Mouse (Mus musculus): ENCODE measurements around the gene Ifne.

The Ifne gene

GRCm38 (mm10) chr4:88880101-88880500 lies at the start of gene Ifne:
Ifne (minus strand) TSS chr4:88880201.
- DNase-seq (ENCODE audit: low spot score in 2 of 2): no peak

GRCm38 (mm10) chr4:88928341-88929102 lies 48.5 kb upstream of the Ifne start:
- no peak for DNase-seq (ENCODE audit: low spot score in 2 of 2)

- no peak for DNase-seq (ENCODE audit: low spot score in 2 of 2)
Measured at GRCm38 (mm10) chr4:88927850-88928249, 47.8 kb upstream of the Ifne start.

- no peak for DNase-seq (ENCODE audit: low spot score in 2 of 2)
Measured at GRCm38 (mm10) chr4:88926637-88927036, 46.6 kb upstream of the Ifne start.

- no peak for DNase-seq (ENCODE audit: low spot score in 2 of 2)
Measured at GRCm38 (mm10) chr4:88926082-88926481, 46.1 kb upstream of the Ifne start.

- no peak for DNase-seq (ENCODE audit: low spot score in 2 of 2)
Measured at GRCm38 (mm10) chr4:88925456-88925855, 45.5 kb upstream of the Ifne start.

- DNase-seq (ENCODE audit: low spot score in 2 of 2): no peak
Measured at GRCm38 (mm10) chr4:88921280-88921679, 41.3 kb upstream of the Ifne start.

GRCm38 (mm10) chr4:88917770-88918460 lies 37.9 kb upstream of the Ifne start:
- DNase-seq (ENCODE audit: low spot score in 2 of 2): no peak

GRCm38 (mm10) chr4:88916306-88916705 lies 36.3 kb upstream of the Ifne start:
- no peak for DNase-seq (ENCODE audit: low spot score in 2 of 2)

- no peak for DNase-seq (ENCODE audit: low spot score in 2 of 2)
Measured at GRCm38 (mm10) chr4:88913984-88914383, 34.0 kb upstream of the Ifne start.

- no peak for DNase-seq (ENCODE audit: low spot score in 2 of 2)
Measured at GRCm38 (mm10) chr4:88912882-88913281, 32.9 kb upstream of the Ifne start.

- DNase-seq (ENCODE audit: low spot score in 2 of 2): no peak
Measured at GRCm38 (mm10) chr4:88912187-88912586, 32.2 kb upstream of the Ifne start.

GRCm38 (mm10) chr4:88909600-88910534 lies 29.9 kb upstream of the Ifne start:
- no peak for DNase-seq (ENCODE audit: low spot score in 2 of 2)

GRCm38 (mm10) chr4:88893201-88893754 lies 13.3 kb upstream of the Ifne start:
- no peak for DNase-seq (ENCODE audit: low spot score in 2 of 2)

GRCm38 (mm10) chr4:88888236-88888635 lies 8.2 kb upstream of the Ifne start:
- DNase-seq (ENCODE audit: low spot score in 2 of 2): no peak

GRCm38 (mm10) chr4:88878772-88879171 lies 1.2 kb downstream of the Ifne start:
- no peak for DNase-seq (ENCODE audit: low spot score in 2 of 2)

GRCm38 (mm10) chr4:88878246-88878645 lies 1.8 kb downstream of the Ifne start:
- DNase-seq (ENCODE audit: low spot score in 2 of 2): no peak

GRCm38 (mm10) chr4:88876520-88876919 lies 3.5 kb downstream of the Ifne start:
- DNase-seq (ENCODE audit: low spot score in 2 of 2): no peak

- DNase-seq (ENCODE audit: low spot score in 2 of 2): no peak
Measured at GRCm38 (mm10) chr4:88875435-88876095, 4.4 kb downstream of the Ifne start.

GRCm38 (mm10) chr4:88872691-88873090 lies 7.3 kb downstream of the Ifne start:
- DNase-seq (ENCODE audit: low spot score in 2 of 2): peak in 1 of 2 experiments; percentile 21
